Mouse (Mus musculus) C2C12 (cell line): Measurements from ENCODE around the gene Cox7a2.

Source experiments
- CEBPB ChIP-seq: IDR thresholded peaks from one replicate; pipeline ENCODE4 v1.6.1; 2011; ENCODE audit warnings: low read depth, mild to moderate bottlenecking, control low read depth, moderate library complexity
- CTCF ChIP-seq: IDR thresholded peaks from one replicate; pipeline ENCODE4 v1.5.1; 2011; ENCODE audit not compliant: control insufficient read depth, insufficient read depth, insufficient read length
- FOSL1 ChIP-seq: IDR thresholded peaks from one replicate; pipeline ENCODE4 v1.8.0; 2011; ENCODE audit warnings: mild to moderate bottlenecking, low read length; ENCODE audit not compliant: poor library complexity, insufficient read depth, severe bottlenecking
- MAX ChIP-seq: IDR thresholded peaks from one replicate; pipeline ENCODE4 v1.6.1; 2011; ENCODE audit warnings: mild to moderate bottlenecking, control low read depth
- MYOD1 ChIP-seq: IDR thresholded peaks from one replicate; pipeline ENCODE4 v1.6.1; 2011; ENCODE audit warnings: low read depth; ENCODE audit not compliant: control insufficient read depth, insufficient read length
- MYOG ChIP-seq: IDR thresholded peaks from one replicate; pipeline ENCODE4 v1.6.1; 2011; ENCODE audit not compliant: control insufficient read depth, insufficient read length; ENCODE audit errors: extremely low read depth
- USF1 ChIP-seq: IDR thresholded peaks from one replicate; pipeline ENCODE4 v1.6.1; 2011; ENCODE audit warnings: low read depth, mild to moderate bottlenecking, control low read depth, moderate library complexity

DNA sequence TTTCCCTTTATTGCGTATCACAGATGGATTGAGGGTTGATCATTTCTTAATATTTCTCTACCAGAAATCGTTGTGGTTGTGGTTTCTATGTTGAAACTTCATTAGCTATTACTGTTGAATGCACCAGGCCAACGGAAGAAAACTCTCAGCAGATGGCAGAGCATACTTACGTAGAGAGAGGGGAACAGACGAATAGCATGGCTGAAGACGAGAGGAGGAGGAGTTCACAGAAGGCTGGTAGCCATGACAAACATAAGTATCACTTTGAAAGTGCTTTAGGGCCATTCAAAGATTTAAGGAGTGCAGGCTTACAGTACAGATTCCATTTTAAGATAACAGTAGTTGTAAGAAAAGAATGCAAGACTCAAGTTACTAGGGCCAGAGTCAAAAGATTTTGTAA lies 2.8 kb upstream of the Cox7a2 start:
- no peak for TF ChIP-seq MYOD1
- TF ChIP-seq USF1 = no peak
- no peak for TF ChIP-seq CTCF
- no peak for TF ChIP-seq MYOG
- TF ChIP-seq CEBPB = no peak
- TF ChIP-seq MAX = no peak
- TF ChIP-seq FOSL1 = no peak
